Mouse (Mus musculus) E14TG2a.4 (cell line): ENCODE results near the gene Dll3.

Source experiments
- CTCF ChIP-seq: conservative IDR thresholded peaks from 2 replicates; pipeline ENCODE4 v1.5.1; 2014; ENCODE audit warnings: low read length
- NANOG ChIP-seq: IDR thresholded peaks from 2 replicates; pipeline ENCODE4 v1.6.1; 2014; ENCODE audit warnings: borderline replicate concordance, low read length, mixed read lengths

DNA sequence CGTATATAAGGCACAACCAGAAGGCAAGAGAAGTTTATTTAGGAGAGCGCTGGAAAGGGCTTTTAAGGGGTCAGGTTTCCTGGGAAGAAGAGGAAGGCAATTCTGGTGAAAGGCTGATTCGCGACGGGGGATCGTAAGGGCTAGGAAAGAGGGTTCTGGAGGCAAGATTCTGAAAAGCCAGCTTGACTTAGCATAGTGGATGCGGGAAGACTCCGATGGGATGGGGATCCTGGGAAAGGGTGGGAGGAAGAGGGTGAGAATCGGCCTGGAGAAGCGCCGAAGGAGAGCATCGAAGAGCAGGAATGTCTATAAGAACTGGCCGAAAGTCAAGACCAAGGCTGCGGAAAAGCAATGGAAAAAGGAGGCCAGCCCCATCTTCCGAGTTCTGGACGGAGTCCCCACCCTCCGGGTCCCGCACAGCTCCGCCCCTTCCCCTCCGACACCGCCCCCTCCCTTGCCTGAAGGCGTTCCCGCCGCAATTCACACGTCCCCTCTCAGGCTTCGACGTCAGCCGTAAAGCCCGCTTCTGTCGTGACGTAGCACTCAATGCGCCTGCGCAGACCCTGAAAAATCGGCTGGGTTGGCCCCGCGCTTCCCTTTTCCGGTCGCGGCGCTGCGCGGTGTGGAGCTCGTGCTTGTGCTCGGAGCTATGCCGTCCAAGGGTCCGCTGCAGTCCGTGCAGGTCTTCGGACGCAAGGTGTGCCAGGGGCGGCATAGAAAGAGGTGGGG is 48.3 kb upstream of the Dll3 start, which contains the start of gene Rps16:
- no peak for TF ChIP-seq CTCF
- no peak for TF ChIP-seq NANOG
